Mouse (Mus musculus) left cerebral cortex, postnatal 36 days (tissue): ENCODE data around the gene Nbeal1. TPM values are rescaled to one million over a fixed set of nuclear protein-coding genes. Genes with fewer than 3 reads are reported as not detected.
A peak's percentile ranks its signal among the peaks of the same experiment; 100 is the strongest.

Experiments used
- DNase-seq, 2 experiments: peaks; one replicate each; pipeline ENCODE4 v3.0.0; 2021 to 2022; ENCODE audit warnings: low spot score in 2 of 2, mixed read lengths in 1 of 2
- intact Hi-C: fragments of 180-260 bp; cut with DNase I; formaldehyde crosslinking; loops from one replicate; pipeline ENCODE4 v1.15.1; 2025
- total RNA-seq, 2 experiments: library from RNA; stranded (reverse); gene quantifications; 2 replicates each; pipeline ENCODE4 v1.2.3; 2021

Gene Nbeal1
- total RNA-seq, 2 experiments from 2014 or later: 17.8 to 26.9 TPM

DNA sequence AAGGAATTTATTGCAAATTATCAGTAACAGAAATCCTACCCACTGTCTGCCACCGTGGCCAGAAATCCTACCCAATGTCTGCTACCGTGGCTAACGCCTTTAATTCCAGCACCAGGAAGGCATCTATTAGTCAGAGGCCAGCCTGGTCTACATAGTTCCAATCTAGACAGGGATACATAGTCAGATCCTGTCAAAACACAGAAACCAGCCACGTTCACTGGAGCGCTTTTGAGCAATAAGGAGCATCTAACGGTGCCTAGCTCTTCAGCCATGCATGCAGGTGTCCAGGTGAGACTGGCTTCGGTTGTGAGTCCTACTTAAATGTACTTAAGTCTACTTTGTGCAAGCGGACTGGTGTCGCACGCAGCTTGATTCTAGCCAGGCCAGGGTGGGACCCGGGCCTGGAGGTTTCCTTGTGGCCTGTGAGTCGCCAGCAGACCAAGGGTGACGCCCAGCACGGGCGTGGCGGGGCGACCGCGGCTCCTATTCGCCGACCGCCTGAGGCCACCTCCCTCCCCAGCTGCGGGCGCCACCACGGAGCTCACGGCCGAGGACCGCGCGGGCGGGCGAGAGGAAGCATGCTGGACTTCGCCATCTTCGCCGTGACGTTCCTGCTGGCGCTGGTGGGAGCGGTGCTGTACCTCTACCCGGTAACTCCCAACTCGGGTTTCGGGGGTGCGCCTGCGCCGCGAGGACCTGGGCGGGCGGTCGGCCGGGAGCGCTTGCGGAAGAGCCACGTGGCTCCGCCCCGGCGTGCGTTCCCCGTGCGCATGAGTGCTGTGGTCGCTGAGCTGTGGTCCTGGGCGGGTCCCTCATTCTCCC is 162.6 kb downstream of the Nbeal1 start, which contains the start of gene Cyp20a1:
Cyp20a1 (plus strand) TSS at position 516 of the 822 bp plus-strand sequence.
- intact Hi-C loops: loop anchor here (1.0 to 5.0 kb wide), 2 partner anchors 66 to 519 kb away; partner anchors contain the start of gene Abi2
- peak; percentile 93 to 96 for DNase-seq

GRCm38 (mm10) chr1:60343630-60344455 is 163.4 kb downstream of the Nbeal1 start:
- intact Hi-C loops: loop anchor here (1.0 to 5.0 kb wide), 2 partner anchors 65 to 518 kb away; partner anchors contain the start of gene Abi2
- no peak for DNase-seq

DNA sequence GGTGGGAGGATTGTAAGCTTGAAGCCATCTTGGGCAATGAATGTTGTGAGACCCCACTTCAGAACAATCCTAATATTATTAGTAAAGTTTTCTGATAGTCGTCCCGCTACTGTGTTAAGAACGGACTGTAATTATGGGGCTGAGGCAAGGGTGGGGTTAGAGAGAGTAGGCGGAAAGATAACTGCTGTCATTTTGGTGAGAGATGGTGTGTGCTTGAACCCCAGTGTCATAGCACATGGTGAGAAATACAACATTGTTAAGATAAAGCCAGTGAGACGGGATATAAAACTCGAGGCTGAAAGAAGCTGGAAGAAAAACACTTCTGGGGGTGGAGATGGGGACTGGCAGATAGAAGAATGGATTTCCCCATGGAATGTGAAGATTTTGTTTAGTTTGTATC is 164.3 kb downstream of the Nbeal1 start:
- intact Hi-C loops: loop anchor here (5.0 kb wide), 1 partner anchor 518 kb away; no protein-coding TSS in a partner anchor

DNA sequence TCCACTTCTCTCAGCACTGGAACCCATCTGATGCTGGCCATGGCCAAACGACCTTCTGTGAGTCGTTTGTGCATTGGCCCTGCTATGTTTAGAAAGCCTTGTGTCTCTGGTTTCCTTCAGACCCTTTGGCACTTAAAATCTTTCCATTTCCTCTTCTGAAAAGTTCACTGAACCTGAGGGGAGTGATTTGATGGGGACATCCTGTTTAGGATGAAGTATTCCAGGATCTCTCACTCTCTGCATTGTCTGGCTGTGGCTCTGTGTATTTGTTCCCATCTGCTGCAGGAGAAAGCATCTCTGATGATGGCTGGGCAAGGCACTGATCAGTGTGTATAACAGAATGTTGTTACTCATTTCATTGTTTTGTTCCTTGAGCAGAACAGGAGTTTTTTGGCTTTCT is 165.3 kb downstream of the Nbeal1 start:
- intact Hi-C loops: no loop called here
- DNase-seq: no peak

More for the DNA sequence above, 164.3 kb downstream of the Nbeal1 start:
- DNase-seq: no peak

DNA sequence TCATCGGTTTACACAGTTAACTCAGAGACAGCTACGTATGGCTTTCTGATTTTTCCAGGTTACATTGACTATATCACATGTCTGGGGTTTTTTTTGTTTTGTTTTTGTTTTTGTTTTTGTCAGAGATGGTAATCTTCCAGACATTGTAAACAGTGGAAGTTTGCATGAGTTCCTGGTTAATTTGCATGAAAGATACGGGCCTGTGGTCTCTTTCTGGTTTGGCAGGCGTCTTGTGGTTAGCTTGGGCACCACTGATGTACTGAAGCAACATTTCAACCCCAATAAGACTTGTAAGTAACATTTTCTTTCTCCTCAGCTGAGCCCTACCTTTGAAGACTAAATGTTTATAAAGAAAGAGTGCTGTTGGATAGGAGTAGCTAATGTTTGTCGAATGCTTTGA is 172.4 kb downstream of the Nbeal1 start:
- intact Hi-C loops: no loop called here
- DNase-seq: no peak

- intact Hi-C loops: no loop called here
- DNase-seq: no peak
These were observed 181.2 kb downstream of the Nbeal1 start for GRCm38 (mm10) chr1:60361626-60362025.

- no peak for DNase-seq
- intact Hi-C loops: no loop called here
These were observed 196.2 kb downstream of the Nbeal1 start for GRCm38 (mm10) chr1:60376556-60376955.

DNA sequence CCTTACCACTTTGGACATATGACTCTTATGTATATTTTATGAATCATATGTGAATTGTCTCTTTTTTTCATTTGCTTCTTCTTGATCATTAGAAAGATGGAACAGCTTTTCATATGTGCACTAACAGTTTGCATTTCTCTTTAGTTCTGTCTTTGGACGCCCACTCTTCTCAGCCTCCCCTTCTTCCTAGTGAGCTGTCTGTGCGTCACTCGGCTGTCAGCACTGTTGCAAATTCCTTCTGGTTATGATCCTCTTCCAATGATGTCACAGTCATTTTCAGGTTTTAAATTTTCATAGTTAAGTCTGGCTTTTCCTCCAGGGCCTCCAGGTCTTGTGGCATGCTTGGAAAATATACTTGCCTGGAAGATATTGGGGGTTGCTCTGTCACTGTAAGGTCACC is 201.5 kb downstream of the Nbeal1 start:
- no peak for DNase-seq
- intact Hi-C loops: no loop called here

Other genes with a start within 250 kb of the Nbeal1 start
- gene Ica1l, start 137.4 kb upstream of the Nbeal1 start, total RNA-seq: 10 to 100 TPM; 37.0 to 38.6 TPM
- 10 to 100 TPM; 25.8 to 26.3 TPM for gene Carf, start 82.4 kb upstream of the Nbeal1 start, total RNA-seq
- 10 to 100 TPM; 26.0 to 34.2 TPM for gene Wdr12, start 82.0 kb upstream of the Nbeal1 start, total RNA-seq
- 10 to 100 TPM in 1 of 2 experiments, 1 to 10 TPM in 1; 8.4 to 10.7 TPM for gene Cyp20a1, start 162.7 kb downstream of the Nbeal1 start, total RNA-seq
- 100 to 1,000 TPM; 362 to 373 TPM for gene Abi2, start 229.0 kb downstream of the Nbeal1 start, total RNA-seq